Mouse (Mus musculus) ovary, adult 18-20 months (tissue): ENCODE data around the gene Chic2.

ENCODE experiments used
- DNase-seq: peaks from one replicate; pipeline ENCODE4 v3.0.0; 2022; ENCODE audit warnings: low spot score, mixed read lengths

Gene Chic2

DNA sequence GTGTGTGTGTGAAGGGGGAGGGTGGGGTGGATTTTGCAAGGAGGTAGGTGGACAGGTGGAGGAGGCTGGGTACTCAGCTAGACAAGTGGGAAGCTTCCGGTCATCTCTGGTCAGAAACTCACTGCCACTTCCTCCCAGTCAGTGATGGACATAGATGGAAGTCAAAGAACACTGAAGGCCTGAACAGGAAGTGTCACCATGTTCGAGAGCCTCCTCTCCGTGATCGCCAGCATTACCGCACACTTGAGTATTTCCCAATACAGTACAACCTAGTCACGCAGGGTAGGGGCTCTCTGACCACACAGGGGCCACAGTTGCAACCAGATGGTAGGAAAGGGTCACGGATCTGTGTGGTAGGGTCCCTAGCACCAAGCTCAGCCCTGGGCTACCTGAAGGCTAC, 69.1 kb downstream of the Chic2 start:
- no peak for DNase-seq

DNA sequence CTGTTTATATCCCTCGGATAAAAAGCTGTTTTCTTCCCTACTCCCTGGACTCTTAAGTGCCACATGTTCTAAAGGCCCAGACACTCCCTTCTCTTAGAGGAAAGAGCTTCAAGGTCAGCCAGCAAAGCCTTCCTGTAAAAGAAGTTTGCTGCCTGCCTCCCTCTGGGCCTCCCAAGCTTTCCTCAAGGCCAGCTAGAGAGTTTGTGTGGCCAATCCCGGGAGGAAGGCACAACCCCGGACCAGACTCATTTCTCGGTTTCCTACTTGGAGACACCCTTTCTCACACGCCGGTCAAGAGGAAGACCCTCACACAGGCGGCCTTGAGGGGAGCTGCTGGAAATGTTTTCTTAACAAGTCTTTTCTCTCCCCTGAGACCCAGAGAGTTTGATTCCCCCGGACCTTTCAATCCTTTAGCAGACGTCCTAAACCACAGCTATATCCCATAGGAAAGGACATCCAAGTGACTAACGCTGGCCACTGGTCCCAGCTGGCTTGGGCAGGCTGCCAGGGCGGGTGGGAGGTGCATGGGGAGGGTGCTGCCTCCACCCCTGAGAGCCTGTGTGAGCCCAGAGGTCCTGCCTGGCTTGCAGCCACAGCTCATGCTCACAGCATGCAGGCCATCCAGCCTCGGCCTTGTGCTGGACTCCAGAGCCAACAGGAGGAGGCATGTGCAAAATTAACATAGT, 69.7 kb downstream of the Chic2 start:
- peak; percentile 86 for DNase-seq

DNA sequence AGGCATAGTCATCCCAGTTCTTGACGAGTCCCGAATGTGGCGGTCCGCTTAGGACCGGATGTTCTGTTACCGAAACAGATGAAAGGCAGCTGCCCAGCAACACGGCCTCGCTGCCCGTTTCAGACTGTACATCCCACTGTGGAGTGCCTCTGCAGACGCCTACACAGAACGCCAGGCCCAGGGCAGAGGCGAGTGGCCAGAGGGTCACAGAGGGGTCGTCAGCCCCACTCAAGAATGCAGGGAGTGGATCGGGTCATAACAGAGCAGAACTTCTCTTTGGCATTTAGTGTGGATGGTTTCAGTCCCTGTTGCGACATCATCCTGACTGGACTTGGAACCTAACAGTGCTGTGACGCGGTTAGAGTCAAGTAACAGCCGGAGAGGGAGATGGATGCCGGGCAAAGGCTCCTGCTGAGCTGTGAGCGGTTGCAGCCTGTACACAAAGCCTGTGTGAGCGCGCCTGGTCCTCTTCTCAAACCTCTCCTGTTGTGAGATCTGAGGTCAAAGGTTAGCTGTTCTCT, 70.5 kb downstream of the Chic2 start:
- DNase-seq: peak; percentile 24

DNA sequence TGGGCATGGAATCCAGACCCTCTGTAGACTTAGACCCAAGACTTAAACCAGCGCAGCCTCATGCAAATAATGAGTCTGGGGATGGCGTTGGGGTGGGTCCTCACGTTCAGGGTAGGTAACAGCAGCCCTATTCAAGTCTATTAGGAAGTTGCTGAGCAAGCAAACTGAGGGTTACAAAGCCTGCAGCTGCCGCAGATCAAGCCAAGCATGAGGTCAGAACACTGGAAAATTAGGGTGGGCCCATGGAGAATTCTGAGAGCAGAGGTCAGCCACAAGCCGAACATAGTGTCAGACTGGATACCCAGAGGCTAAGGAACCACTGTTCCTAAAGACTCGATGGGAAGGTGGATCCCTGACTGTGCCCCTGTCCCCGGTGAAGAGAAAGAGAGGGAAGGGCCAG, 73.2 kb downstream of the Chic2 start:
- DNase-seq: no peak

DNA sequence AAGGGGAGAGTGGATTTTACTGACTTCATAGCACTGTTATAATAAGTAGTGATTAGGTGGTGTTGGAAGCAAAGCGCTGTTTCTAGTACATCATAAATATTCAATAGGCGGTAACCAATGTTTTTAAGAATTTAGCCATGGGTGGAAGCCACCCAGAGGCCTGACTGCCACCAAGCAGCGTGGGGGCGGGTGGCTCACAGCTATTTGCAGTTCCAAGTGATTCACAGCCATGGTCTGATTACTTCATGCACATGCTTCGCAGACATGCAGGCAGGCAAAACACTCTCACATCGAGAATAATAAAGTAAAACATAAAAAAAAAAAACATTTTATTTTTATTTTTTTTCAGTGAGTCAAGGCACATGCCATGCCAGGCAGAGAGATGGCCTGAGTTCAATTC, 75.2 kb downstream of the Chic2 start:
- DNase-seq: no peak

DNA sequence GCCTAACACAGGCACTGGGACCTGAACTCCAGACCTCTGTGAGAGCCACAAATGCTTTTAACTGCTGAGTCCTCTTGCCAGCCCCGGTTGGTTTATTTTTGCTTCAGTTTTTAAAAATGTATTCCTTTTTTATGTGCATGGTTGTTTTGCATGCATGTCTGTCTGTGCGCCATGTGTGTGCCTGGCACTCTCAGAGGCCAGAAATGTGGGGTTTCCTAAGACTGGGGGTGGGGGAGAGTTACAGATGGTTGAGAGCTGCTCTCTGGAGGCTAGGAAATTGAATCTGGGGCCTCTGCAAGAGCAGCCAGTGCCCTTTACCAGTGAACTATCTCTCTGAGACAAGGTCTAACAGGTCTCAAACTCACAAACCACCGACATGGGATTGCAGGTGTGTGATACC, 76.7 kb downstream of the Chic2 start:
- no peak for DNase-seq

DNA sequence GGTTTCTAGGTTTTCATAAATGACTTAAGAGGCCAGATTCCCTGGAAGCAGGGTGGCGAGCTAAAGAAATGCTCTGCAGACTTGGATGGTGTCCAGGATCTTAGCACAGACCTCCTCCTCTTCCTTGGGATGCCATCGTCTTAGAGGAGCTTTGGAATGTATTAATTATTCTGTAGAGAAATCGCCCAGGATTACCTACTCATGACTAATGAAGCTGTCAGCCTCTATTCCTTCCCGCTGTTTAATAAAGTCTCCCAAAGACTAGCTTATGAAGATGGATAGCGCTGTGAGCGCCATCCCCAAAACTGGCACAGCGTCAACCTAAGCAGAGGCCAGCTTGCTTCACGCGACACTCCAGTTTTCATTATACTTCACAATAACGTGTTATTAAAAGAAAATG, 77.7 kb downstream of the Chic2 start:
- DNase-seq: no peak

DNA sequence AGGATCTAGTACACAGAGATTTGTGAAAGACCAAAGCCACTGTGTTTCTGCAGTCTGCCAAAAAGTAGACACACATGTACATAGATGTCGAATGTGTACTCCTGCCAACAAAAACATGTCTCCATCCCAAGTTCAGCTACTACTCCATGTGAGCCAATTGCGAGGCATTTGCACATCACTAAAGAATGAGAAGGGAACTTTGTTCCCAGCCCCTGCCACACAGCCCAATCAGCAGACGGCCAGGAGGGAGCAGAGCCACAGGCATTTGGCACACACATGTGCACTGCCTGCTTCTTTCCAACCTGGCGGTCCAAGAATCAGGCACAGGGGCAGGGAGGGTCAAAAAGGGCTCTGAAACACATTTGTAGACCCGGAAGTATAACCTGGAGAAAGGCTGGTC, 81.8 kb downstream of the Chic2 start:
- DNase-seq: no peak

DNA sequence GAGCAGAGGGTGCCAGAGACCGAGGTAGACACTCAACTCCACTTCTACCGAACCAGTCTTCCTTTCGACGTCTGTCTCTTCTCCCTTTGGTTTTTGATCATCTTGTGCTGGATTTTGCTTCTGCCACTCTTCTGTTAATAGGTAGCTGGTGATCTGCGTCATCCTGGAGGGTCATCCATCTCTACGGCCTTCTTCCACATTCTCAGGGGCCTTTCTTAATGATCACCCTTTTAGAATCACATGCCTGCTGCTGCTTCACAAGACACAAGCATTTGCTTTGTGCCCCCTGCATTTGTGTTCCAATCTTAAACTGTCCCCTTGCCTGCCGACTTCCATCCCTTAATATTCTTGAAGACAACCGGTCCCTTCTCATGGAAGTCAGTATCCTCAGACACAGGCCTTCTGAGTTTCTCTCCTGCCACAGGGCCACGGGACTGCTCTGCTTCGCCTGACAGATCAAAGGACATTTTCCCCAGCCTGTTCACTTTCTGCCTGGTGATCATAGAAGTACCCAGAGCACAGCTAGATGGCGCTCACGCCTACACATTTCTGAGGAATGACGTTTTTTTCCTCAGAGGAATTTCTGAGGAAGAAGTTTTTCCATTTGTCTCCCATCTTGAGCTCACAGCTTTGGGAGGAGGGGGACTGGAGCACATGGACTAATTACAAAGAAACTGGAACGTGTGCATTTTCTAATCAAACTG, 83.6 kb downstream of the Chic2 start:
- peak; percentile 15 for DNase-seq

DNA sequence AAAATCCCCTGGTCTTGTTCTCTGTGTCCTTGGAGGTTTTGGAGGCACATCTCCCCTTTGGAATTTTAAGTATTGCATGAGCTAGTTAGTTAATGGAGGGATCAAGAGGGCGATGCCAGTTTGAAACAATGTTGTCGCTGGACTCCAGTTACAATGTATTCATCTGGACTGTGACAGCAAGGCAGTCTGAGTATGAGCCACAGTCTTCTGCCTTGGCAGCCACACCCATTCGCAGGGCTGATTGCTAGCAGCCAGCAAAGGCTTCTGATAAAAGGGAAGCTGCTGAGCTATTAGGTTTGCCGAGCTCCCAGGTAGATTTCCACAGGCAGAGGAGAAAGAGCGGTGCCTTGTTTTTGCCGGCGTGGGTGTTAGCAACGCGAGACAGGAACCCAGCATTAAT, 84.3 kb downstream of the Chic2 start:
- no peak for DNase-seq

DNA sequence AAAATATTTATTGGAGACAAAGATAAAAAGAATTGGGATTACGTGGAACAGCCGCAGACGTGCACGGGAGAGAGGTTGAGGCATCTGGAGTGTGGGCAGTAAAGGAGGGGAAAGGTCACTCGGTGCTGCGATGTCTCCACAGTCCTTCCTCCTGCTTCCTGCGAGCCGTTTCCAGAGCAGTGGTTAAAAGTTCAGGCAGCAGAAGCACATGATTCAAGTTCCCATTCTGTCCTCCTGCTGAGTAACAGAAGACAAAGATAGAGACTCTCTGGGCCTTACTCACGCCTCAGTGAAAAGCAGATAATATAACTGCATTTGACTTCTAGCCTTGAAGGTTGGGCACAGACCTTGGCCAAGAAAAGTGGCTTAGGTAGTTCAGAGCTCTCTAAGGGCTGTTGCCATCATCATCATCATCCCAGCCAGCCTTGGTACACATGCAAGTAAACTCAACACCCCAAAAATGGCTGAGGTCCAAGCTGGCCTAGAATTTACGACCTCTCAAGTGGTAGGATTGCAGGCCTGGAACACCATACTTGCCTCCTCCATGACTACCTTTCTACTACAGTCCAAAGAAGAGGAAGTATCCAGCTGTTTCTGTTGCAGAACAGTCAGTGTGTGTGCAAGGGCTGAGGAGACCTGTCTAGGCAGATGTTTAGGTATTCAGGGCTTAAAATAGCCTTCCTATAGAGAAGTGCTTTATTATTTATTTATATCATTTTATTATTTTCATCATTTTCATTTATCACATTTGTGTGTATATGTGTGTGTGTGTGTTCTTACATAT, 87.1 kb downstream of the Chic2 start:
- no peak for DNase-seq

DNA sequence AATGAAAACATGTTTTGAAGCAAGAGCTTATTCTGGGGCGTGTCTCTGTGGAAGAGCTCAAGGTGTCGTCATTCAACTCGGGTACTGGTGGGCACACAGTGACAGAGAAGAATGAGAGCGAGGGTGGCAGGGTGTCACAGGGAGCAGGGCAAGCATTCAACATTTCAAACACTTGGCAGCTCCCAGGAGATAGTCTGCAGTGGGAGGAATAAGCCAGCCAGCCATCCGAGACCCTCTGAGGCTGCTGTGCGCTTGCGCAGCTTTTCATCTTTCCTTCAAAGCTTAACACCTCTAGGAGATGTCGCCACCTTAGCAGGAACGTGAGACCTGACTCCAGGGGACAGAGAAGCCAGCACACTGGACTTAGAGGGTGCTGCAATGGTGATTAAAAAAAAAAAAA, 88.2 kb downstream of the Chic2 start:
- no peak for DNase-seq

DNA sequence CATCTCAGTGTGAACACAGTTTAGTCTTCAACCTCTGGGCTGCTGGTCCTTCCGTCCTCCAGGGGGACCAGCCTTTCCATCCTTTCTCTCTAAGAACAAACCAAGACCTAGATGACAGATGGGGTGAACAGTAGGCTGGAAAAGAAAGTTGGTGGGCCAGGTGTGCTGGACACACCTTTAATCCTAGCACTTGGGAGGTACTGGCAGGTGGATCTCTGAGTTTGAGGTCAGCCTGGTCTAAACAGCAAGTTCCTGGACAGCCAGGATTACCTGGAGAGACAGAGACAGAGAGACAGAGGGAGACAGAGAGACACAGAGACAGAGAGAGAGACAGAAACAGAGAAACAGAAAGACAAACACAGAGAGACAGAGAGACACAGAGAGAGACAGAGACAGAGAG, 89.0 kb downstream of the Chic2 start:
- DNase-seq: no peak

DNA sequence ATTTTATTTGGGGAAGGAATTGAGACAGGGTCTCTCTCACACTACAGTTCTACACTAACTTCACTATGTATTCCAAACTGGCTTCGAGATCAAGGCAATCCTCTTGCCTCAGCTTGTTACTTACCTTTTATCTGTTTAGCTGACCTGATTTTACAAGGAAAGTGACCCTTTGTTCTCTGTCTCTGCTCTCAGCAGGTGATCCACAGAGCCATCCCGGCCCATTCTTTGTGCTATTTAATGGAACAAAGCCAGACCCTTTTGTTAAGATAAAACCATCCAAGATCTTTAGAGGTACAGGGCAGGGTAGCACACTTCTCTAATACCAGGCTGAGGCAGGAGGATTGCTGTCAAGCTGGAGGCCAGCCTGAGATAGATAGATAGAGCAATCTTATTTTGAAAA, 91.6 kb downstream of the Chic2 start:
- DNase-seq: no peak

DNA sequence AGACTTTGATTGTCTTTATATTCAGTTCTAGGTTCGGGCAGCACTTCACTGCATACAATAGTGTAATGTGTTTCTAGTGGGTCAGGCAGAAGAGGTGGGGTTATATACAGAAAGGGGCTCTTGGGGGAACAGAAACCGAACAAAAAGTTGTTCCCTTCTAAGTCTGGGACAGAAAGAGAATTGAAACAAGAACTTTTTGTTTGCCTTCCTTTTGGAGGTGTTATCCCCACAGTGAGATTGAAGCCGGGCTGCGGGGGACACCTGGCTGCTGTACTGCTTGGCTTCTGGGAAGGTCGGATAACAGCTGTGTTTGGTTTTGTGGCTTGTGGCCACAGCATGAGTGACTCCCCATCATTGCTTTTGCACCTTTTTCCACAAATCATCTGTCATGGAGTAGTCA, 93.2 kb downstream of the Chic2 start:
- DNase-seq: no peak

DNA sequence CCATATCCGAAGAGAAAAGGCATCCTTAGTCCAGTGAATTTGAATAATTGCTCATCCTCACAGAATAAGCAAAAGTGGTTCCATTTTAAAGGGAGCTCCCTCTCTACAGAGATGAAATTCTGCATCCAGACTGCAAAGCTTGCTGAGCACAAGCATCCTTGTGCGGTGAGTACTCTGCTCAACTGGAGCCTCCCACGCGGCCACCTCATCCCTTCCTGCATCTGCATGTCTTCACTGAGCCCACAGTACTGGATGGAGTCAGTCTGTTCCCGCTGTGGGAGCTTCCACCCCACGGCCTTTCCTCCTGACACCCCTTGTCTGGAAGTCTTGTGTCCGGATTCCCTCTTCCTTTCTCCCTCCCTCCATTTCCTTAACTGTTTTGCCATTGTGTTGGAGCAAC, 95.3 kb downstream of the Chic2 start:
- no peak for DNase-seq

DNA sequence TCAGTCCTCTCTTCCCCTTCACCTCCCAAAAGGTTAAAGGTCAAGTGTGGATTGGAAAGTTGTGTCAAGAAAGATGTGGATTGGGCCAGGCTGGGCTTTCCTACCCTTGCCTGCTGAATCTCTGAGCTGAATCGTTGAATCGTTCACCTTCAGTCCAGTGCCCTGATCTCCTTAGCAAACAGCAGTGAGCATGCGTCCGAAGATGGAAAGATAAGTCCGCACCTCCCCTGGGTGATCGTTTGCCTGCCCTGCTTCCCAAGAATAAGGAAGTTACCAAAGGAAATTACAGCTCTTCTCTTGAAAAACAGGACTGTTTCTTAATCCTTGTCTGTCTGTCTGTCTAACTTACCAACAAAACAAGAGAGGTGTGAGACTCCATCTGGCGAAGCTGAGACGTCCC, 96.1 kb downstream of the Chic2 start:
- DNase-seq: no peak
